Mouse (Mus musculus) kidney, postnatal 25 days (tissue): ENCODE results near the gene Vat1.
"Not testable (repeated sequence)": the region's sequence is repeated elsewhere in the genome, so short reads cannot be mapped to it uniquely, and the experiment has no call there.

Experiments
- DNase-seq, 2 experiments: peaks; one replicate each; pipeline ENCODE4 v3.0.0; 2021; ENCODE audit warnings: mixed read lengths in 2 of 2

The Vat1 gene

DNA sequence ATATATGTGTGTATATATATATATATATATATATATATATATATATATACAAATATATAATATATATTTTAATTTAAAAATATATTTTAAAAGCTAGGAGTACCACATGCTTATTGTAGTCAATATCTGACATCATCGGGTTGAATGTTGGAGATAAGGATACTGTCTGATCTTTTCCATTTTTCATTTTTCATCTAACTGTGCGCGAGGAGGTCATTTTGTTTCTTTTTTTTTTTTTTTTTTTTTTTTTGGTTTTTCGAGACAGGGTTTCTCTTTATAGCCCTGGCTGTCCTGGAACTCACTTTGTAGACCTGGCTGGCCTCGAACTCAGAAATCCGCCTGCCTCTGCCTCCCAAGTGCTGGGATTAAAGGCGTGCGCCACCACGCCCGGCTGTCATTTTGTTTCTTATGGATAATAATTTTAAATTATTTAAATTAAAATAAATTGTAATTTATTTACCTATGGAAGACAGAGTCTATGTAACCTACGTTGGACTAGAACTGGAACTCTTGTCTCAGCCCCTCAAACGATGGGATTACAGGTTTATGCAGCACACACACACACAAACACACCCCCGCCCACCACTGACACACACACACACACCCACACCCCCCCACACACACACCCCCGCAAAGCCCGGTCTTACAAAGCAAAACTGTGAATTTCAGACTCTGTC lies 24.4 kb downstream of the Vat1 start:
- not testable (repeated sequence) for DNase-seq

GRCm38 (mm10) chr11:101438006-101438405 lies 28.0 kb downstream of the Vat1 start:
- not testable (repeated sequence) for DNase-seq

GRCm38 (mm10) chr11:101436916-101437315 lies 29.1 kb downstream of the Vat1 start:
- no peak for DNase-seq

DNA sequence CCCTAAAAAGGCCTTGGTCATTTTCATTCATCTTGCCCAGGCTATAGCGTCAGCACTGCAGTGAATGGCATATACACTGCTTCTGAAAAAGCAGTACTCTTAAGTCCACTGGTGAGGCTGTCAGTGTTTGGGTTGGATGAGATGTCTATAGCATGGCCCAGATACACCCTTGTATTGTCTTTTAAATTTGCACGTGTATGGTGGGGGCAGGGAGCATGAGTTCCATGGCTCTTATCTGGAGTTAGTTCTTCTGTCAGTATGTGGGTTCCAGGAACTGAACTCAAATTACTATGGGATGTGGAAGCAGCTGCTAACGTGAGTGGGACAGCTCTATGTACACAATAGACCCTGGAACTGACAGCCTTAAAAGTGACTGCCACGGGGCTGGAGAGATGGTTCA lies 30.2 kb downstream of the Vat1 start:
- no peak for DNase-seq

DNA sequence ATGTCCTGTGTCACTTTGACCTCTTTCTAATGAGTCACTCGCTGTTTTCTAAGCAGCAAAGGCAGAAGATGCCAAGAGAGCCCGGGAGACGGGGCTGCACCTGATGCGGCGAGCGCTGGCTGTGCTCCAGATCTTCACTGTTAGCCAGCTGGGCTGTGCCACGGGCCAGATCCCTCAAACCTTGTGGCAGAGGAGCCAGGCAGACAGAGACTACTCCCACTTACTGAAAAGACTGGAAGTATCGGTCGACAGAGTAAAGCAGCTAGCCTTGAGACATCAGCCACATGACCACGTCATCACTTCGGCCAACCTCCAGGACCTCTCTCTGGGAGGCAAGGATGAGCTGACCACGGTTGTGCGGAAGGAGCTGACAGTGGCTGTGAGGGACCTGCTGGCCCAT lies 32.6 kb downstream of the Vat1 start:
- no peak for DNase-seq

- no peak for DNase-seq
Observed at GRCm38 (mm10) chr11:101431327-101431726, 34.7 kb downstream of the Vat1 start.

- no peak for DNase-seq
Observed at GRCm38 (mm10) chr11:101426165-101426564, 39.9 kb downstream of the Vat1 start.

GRCm38 (mm10) chr11:101424925-101425813 lies 40.9 kb downstream of the Vat1 start, which contains the start of the genes Rundc1 and Ptges3l:
Rundc1 (plus strand) TSS chr11:101425085.
Ptges3l (minus strand) TSS chr11:101425333.
- peak; percentile 99 for DNase-seq

DNA sequence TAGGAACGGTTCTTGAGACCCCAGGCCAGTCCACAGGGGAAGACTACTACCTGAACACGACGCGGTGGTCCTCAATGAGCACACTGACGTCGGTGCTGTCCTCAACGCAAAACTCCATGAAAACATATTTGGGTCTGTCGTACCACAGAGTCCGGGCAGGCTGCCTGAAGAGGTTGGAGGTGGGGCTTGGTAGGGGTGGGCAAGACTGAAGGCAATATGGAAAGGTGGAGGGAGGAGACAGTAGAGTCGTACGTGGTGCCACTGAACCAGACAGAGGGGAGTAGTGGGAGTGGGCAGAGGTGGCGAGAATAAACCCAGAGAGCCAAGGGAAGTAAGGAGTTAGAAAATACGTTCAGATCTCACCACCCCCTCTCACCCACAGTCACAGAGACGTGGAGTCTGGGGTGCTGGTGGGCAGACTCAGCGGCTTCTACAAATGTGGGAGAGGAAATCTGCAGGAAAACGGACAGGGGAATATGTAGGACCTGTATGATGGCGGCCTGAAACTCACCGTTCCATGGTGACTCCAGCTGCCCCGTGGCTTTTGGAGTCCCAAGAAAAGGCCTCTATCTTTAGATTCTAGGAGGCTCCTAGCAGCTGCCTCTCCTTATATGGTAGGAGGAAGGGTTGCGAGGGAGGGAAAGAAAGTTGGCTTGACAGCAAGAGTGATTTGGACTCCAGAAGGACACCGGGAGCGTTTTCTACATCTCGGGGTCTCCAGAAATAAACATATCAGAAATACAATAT lies 41.8 kb downstream of the Vat1 start, which contains the start of gene Gm27029:
TSS of gene Gm27029 (minus strand) at position 692 of the 747 bp plus-strand sequence.
- peak in 1 of 2 experiments; percentile 60 for DNase-seq

DNA sequence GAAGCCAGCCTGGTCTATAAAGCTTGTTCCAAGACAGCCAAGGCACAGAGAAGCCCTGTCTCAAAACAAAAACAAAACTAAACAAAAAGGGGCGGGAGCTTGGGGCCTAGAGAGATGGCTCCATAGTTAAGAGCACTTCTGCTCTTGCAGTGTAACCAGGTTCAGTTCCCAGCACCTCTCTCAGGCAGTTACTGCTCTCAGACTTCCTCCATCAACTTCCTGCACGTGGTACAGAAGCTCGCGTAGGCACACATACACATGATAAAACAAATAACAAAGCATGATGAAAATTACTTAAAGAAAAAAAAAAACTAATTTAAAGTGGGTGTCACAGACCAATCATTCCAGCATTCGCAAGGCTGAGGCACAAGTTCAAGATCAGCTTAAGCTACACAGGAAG lies 45.9 kb downstream of the Vat1 start:
- DNase-seq = no peak

DNA sequence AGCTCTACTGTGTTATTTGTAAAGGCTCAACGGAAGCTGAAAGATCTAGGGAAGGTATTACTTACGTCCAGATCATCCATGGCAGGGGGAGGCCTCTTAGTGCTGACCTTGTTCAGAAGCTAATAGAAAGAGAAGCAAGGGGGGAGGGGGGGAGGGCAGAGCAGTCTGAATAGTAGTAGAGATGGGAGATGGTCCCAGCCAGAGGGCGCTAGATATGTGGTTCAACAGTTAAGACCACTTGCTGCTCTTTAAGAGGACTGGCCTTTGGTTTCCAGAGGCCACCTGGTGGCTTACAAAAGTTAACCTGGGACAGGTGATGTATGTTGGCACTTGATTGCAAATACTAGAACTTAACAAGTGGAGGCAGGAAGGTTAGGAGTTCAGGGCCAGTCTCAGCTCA lies 46.4 kb downstream of the Vat1 start:
- DNase-seq = peak; percentile 35 to 45

- DNase-seq = no peak
Observed at GRCm38 (mm10) chr11:101418991-101419390, 47.0 kb downstream of the Vat1 start.

GRCm38 (mm10) chr11:101417101-101417855 lies 48.8 kb downstream of the Vat1 start, which contains the start of gene Aarsd1:
Aarsd1 (minus strand) TSS chr11:101417615.
- DNase-seq = peak; percentile 89 to 91

DNA sequence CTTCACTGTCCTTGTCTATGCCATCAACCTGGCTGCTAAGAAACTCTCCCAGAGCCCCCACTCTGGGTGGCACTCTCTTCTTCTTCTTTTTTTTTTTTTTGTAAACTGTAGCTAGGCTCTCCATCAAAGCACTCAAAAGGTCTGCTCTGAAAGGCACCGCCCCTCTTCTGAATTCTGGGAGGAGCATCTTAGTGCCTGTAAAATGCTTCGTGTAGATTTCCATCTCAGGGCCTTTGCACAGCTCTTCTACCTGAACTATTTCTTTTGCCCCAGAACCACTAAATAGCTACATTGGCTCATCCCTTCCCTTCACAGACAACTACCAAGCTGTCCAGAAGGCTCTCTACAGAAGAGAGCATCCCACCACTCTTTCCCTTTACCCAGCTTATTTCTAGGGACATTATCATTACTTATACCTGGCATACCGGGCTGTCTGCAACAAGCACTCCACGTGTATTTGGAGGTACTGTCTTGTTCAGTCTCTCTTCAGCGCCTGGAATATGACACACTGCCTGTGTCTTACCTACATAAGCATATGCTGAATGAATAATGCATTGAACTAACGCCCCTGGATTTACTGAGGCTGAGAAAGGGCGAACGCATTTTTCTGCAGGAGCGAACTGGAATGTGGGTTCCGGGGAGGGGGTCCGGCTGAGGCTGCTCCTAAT lies 49.5 kb downstream of the Vat1 start:
- DNase-seq = no peak

- no peak for DNase-seq
Observed at GRCm38 (mm10) chr11:101415306-101415705, 50.7 kb downstream of the Vat1 start.
